Mouse (Mus musculus) hindbrain, embryonic 10.5 days (tissue): Measurements from ENCODE around the gene Gm11639. TPM values are rescaled to one million over a fixed set of nuclear protein-coding genes. Genes with fewer than 3 reads are reported as not detected.
A peak's percentile ranks its signal among the peaks of the same experiment; 100 is the strongest.
"Not testable (repeated sequence)": the region's sequence is repeated elsewhere in the genome, so short reads cannot be mapped to it uniquely, and the experiment has no call there.

Experiments
- DNase-seq: peaks from one replicate; pipeline ENCODE4 v3.0.0-alpha.2; 2017; ENCODE audit warnings: low spot score
- H3K27ac ChIP-seq: fragments of 300-500 bp; sonication (generic); 2 replicates; pipeline ENCODE4 v1.5.1; 2016; ENCODE audit warnings: mild to moderate bottlenecking, moderate library complexity
- H3K27me3 ChIP-seq: fragments of 300-500 bp; sonication (generic); 2 replicates; pipeline ENCODE4 v1.6.1; 2016; ENCODE audit warnings: mild to moderate bottlenecking; ENCODE audit not compliant: poor library complexity, insufficient read depth, severe bottlenecking
- H3K36me3 ChIP-seq: fragments of 300-500 bp; sonication (generic); 2 replicates; pipeline ENCODE4 v1.6.1; 2016; ENCODE audit warnings: mild to moderate bottlenecking, moderate library complexity
- H3K4me1 ChIP-seq: fragments of 300-500 bp; sonication (generic); replicated peaks from 2 replicates; pipeline ENCODE4 v1.6.1; 2016; ENCODE audit warnings: mild to moderate bottlenecking
- H3K4me3 ChIP-seq: fragments of 300-500 bp; sonication (generic); 2 replicates; pipeline ENCODE4 v1.5.1; 2016; ENCODE audit warnings: mild to moderate bottlenecking, moderate library complexity
- H3K9me3 ChIP-seq: fragments of 300-500 bp; sonication (generic); 2 replicates; pipeline ENCODE4 v1.6.1; 2016; ENCODE audit warnings: mild to moderate bottlenecking, moderate library complexity
- WGBS: fragments of 180-500 bp; shearing (Covaris S2); methylation state at CpG from one replicate; pipeline ENCODE4 v1.1.7; 2016; 5-methylcytosine and 5-hydroxymethylcytosine counted together
- polyA plus RNA-seq: library from polyadenylated mRNA; unstranded; fragments of >200 nt; fragmentation: Nextera tagmentation; extraction: Ambion mirVana; gene quantifications from 2 replicates; pipeline ENCODE4 v1.2.1, GENCODE M21; 2016

The Gm11639 gene
- polyA plus RNA-seq, 1 experiment from 2014 or later = not detected

- no peaks in the 10 kb centered on the region for H3K36me3 ChIP-seq
- no peak overlapping the region for H3K4me3 ChIP-seq
- peaks cover 10% of the 10 kb centered on the region; the same call in 1 of the 2 replicates for H3K4me1 ChIP-seq
- WGBS = 67% methylated on average over 6 of the region's 6 CpGs
- H3K27ac ChIP-seq = 0 out of 2 replicates have a peak overlapping the region, but pooled peaks have one; percentile 2
- no peaks in the 10 kb centered on the region for H3K9me3 ChIP-seq
- no peaks in the 10 kb centered on the region for H3K27me3 ChIP-seq
- DNase-seq = no peak
These were observed 343.3 kb downstream of the Gm11639 start for GRCm38 (mm10) chr11:105028744-105029348.

GRCm38 (mm10) chr11:105029525-105029924, 344.0 kb downstream of the Gm11639 start:
- H3K9me3 ChIP-seq = no peaks in the 10 kb centered on the region
- peaks cover 10% of the 10 kb centered on the region; the same call in 1 of the 2 replicates for H3K4me1 ChIP-seq
- no peaks in the 10 kb centered on the region for H3K27me3 ChIP-seq
- H3K27ac ChIP-seq = 0 out of 2 replicates have a peak overlapping the region, but pooled peaks have one; percentile 2
- H3K4me3 ChIP-seq = no peak overlapping the region
- no peaks in the 10 kb centered on the region for H3K36me3 ChIP-seq
- 83% methylated on average over 8 of the region's 8 CpGs for WGBS
- DNase-seq = no peak

GRCm38 (mm10) chr11:105030229-105030628, 344.7 kb downstream of the Gm11639 start:
- Histone ChIP-seq H3K9me3 (no peaks in the 10 kb centered on the region), H3K4me1 (peaks cover 10% of the 10 kb centered on the region; the same call in 1 of the 2 replicates), H3K27ac (no peak overlapping the region), H3K36me3 (no peaks in the 10 kb centered on the region), H3K4me3 (no peak overlapping the region), H3K27me3 (no peaks in the 10 kb centered on the region)
- DNase-seq = no peak
- 89% methylated on average over 6 of the region's 6 CpGs for WGBS

GRCm38 (mm10) chr11:105031103-105031502, 345.6 kb downstream of the Gm11639 start:
- Histone ChIP-seq H3K4me3 (no peak overlapping the region), H3K27ac (no peak overlapping the region), H3K9me3 (no peaks in the 10 kb centered on the region), H3K4me1 (peaks cover 10% of the 10 kb centered on the region; the same call in 1 of the 2 replicates), H3K36me3 (no peaks in the 10 kb centered on the region), H3K27me3 (no peaks in the 10 kb centered on the region)
- DNase-seq = no peak
- 59% methylated on average over 2 of the region's 2 CpGs for WGBS

GRCm38 (mm10) chr11:105035081-105035480, 349.6 kb downstream of the Gm11639 start:
- Histone ChIP-seq H3K36me3 (no peaks in the 10 kb centered on the region), H3K4me1 (peaks cover 4% of the 10 kb centered on the region; the same call in 1 of the 2 replicates), H3K27me3 (no peaks in the 10 kb centered on the region), H3K9me3 (no peaks in the 10 kb centered on the region), H3K27ac (no peak overlapping the region), H3K4me3 (no peak overlapping the region)
- DNase-seq = no peak
- WGBS = 93% methylated on average over 1 of the region's 1 CpGs

GRCm38 (mm10) chr11:105063292-105063691, 377.8 kb downstream of the Gm11639 start, which contains the start of gene Efcab3:
TSS of gene Efcab3 (plus strand) at chr11:105063592.
- peaks cover 4% of the 10 kb centered on the region; the same call in 1 of the 2 replicates for H3K9me3 ChIP-seq
- H3K36me3 ChIP-seq = no peaks in the 10 kb centered on the region
- no peak within 1 kb of the TSS for H3K27ac ChIP-seq
- no peaks in the 10 kb centered on the region for H3K27me3 ChIP-seq
- no peak within 1 kb of the TSS for H3K4me3 ChIP-seq
- no peaks in the 10 kb centered on the region for H3K4me1 ChIP-seq
- 92% methylated on average over 5 of the region's 5 CpGs for WGBS
- DNase-seq = no peak

- WGBS = 80% methylated on average over 22 of the region's 22 CpGs
- not testable (repeated sequence) for H3K4me1 ChIP-seq, H3K9me3 ChIP-seq, H3K4me3 ChIP-seq, H3K27me3 ChIP-seq, H3K36me3 ChIP-seq, H3K27ac ChIP-seq, DNase-seq
These were observed 426.9 kb downstream of the Gm11639 start for GRCm38 (mm10) chr11:105112448-105112847.

GRCm38 (mm10) chr11:105117814-105118213, 432.3 kb downstream of the Gm11639 start:
- no peaks in the 10 kb centered on the region for H3K9me3 ChIP-seq
- WGBS = 90% methylated on average over 7 of the region's 7 CpGs
- DNase-seq = no peak
- no peaks in the 10 kb centered on the region for H3K27me3 ChIP-seq
- H3K27ac ChIP-seq = no peak overlapping the region
- H3K4me1 ChIP-seq = no peaks in the 10 kb centered on the region
- H3K4me3 ChIP-seq = no peak overlapping the region
- H3K36me3 ChIP-seq = no peaks in the 10 kb centered on the region

GRCm38 (mm10) chr11:105120551-105121061, 435.1 kb downstream of the Gm11639 start:
- 40% methylated on average over 4 of the region's 4 CpGs for WGBS
- no peaks in the 10 kb centered on the region for H3K4me1 ChIP-seq
- no peak overlapping the region for H3K4me3 ChIP-seq
- H3K36me3 ChIP-seq = no peaks in the 10 kb centered on the region
- no peak for DNase-seq
- no peak overlapping the region for H3K27ac ChIP-seq
- no peaks in the 10 kb centered on the region for H3K9me3 ChIP-seq
- H3K27me3 ChIP-seq = no peaks in the 10 kb centered on the region

- not testable (repeated sequence) for H3K4me1 ChIP-seq, H3K4me3 ChIP-seq, DNase-seq, H3K27ac ChIP-seq, H3K9me3 ChIP-seq, H3K36me3 ChIP-seq, H3K27me3 ChIP-seq
- 80% methylated on average over 5 of the region's 5 CpGs for WGBS
These were observed 436.3 kb downstream of the Gm11639 start for GRCm38 (mm10) chr11:105121792-105122191.

GRCm38 (mm10) chr11:105123986-105124385, 438.5 kb downstream of the Gm11639 start:
- H3K9me3 ChIP-seq = no peaks in the 10 kb centered on the region
- no peaks in the 10 kb centered on the region for H3K27me3 ChIP-seq
- no peak overlapping the region for H3K27ac ChIP-seq
- DNase-seq = peak; percentile 50
- WGBS = 9% methylated on average over 9 of the region's 9 CpGs
- H3K4me3 ChIP-seq = no peak overlapping the region
- H3K4me1 ChIP-seq = peaks cover 13% of the 10 kb centered on the region
- peaks cover 4% of the 10 kb centered on the region for H3K36me3 ChIP-seq

GRCm38 (mm10) chr11:105125735-105126519, 440.4 kb downstream of the Gm11639 start, which contains the start of gene Mettl2:
TSS of gene Mettl2 (plus strand) at chr11:105126425.
- Histone ChIP-seq H3K9me3 (no peaks in the 10 kb centered on the region), H3K4me3 (peak within 1 kb of the TSS; percentile 82), H3K4me1 (peaks cover 13% of the 10 kb centered on the region), H3K27me3 (no peaks in the 10 kb centered on the region), H3K27ac (peak within 1 kb of the TSS; percentile 82), H3K36me3 (peaks cover 23% of the 10 kb centered on the region)
- WGBS = 3% methylated on average over 38 of the region's 38 CpGs
- DNase-seq = peak; percentile 91

- Histone ChIP-seq H3K9me3 (no peaks in the 10 kb centered on the region), H3K27me3 (no peaks in the 10 kb centered on the region), H3K27ac (peak overlapping the region; percentile 82), H3K36me3 (peaks cover 29% of the 10 kb centered on the region), H3K4me1 (peaks cover 13% of the 10 kb centered on the region), H3K4me3 (peak overlapping the region; percentile 82)
- WGBS = under 1% methylated on average over 49 of the region's 49 CpGs
- DNase-seq = no peak
These were observed 441.1 kb downstream of the Gm11639 start for GRCm38 (mm10) chr11:105126520-105127029.
